Mouse (Mus musculus): ENCODE measurements around the gene Tbx1.

DNA sequence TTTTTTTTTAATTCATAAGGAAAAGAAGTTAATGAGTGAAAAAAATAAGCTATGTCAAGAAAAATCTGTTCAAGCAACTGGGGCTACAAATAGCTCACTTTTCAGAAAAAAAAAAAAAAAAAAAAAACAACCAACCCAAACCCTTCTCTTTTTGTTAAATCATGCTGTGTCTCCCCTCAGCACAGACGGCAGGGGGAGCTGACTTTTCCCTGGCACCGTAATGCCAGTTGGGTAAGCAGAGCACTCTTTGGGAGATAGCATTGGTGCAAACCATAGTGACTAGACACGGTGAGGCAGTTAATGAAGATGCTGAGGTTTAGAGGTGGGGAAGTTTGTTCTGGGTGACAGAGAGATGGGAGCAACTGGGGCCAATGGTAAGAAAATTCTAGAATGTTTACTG, 41.6 kb upstream of the Tbx1 start:
- 0 out of 2 replicates have a peak, but pooled peaks have one; percentile 17 for TF ChIP-seq ZNF384 (IDR thresholded peaks at IDR 0.05; ENCODE audit: low read depth, low read length)
- TF ChIP-seq CHD2 (IDR thresholded peaks at IDR 0.05; ENCODE audit: low read depth, low read length), result no peak
- no peak for TF ChIP-seq MAFK (IDR thresholded peaks at IDR 0.05; ENCODE audit: insufficient read depth, low read depth, low read length)
- no peak for TF ChIP-seq ZC3H11A (IDR thresholded peaks at IDR 0.05; ENCODE audit: borderline replicate concordance, low read depth, low read length)
